Mouse (Mus musculus) ovary, adult 2 months (tissue): ENCODE data around the gene Ston2. TPM values are rescaled to one million over a fixed set of nuclear protein-coding genes. Genes with fewer than 3 reads are reported as not detected.

ENCODE experiments used
- polyA plus RNA-seq: library from polyadenylated mRNA; depleted of rRNA; stranded (reverse); fragments of >200 nt; gene quantifications from 2 replicates; pipeline ENCODE4 v1.2.3, GENCODE M21; 2012; rRNA removed

The Ston2 gene
- 38.0 and 51.5 TPM in 2 replicates for polyA plus RNA-seq

DNA sequence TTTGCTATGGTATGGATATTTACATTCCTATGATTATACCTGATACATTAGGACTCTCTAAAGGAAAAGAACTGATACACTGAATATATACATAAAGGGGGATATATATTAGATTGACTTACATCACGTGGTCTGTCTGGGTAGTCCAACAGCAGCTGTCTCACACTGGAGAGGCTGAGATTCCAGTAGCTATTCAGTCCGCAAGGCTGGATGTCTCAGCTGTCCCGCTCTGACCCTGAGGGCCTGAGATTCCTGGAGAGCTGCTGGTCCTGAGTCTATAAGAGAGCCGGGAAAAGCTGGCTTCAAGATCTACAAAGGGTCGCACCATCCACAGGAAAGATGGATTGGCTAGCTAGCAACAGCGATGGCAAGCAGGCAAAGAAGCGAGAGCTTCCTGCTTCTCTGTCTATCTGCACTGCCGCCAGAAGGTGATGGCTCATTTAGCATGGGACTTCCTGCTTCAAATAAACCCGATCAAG lies at the start of gene Ston2:
TSS of gene Ston2 (minus strand) at position 429 of the 479 bp plus-strand sequence.

GRCm38 (mm10) chr12:91589847-91590690 lies 198.1 kb downstream of the Ston2 start, which contains the start of gene Gtf2a1:
Gtf2a1 (minus strand) TSS chr12:91590487.

Other genes with a start within 250 kb of the Ston2 start
- gene Gtf2a1, start 197.9 kb downstream of the Ston2 start, polyA plus RNA-seq, result 24.4 and 38.6 TPM in 2 replicates
- 78.8 and 126 TPM in 2 replicates for gene Sel1l, start 60.8 kb upstream of the Ston2 start, polyA plus RNA-seq